Mouse (Mus musculus) spleen, adult 2 months (tissue): Measurements from ENCODE around the gene LTO1. TPM values are rescaled to one million over a fixed set of nuclear protein-coding genes. Genes with fewer than 3 reads are reported as not detected.
A peak's percentile ranks its signal among the peaks of the same experiment; 100 is the strongest.

Experiments used
- DNase-seq, 2 experiments: peaks; one replicate each; pipeline versions ENCODE4 v3.0.0 to v3.0.0-alpha.2; 2012 to 2021; ENCODE audit warnings: low spot score in 2 of 2, low read depth in 1 of 2
- H3K27ac ChIP-seq: fragments of 200-500 bp; 2 replicates; pipeline ENCODE4 v1.5.1; 2012; ENCODE audit warnings: low read length, inconsistent platforms; ENCODE audit not compliant: insufficient read depth
- H3K27me3 ChIP-seq: fragments of 200-500 bp; 2 replicates; pipeline ENCODE4 v1.6.1; 2012; ENCODE audit warnings: mild to moderate bottlenecking, moderate library complexity, low read length, inconsistent platforms; ENCODE audit not compliant: control insufficient read depth, insufficient read depth
- H3K36me3 ChIP-seq: fragments of 200-500 bp; 2 replicates; pipeline ENCODE4 v1.6.1; 2012; ENCODE audit warnings: mild to moderate bottlenecking, low read length, inconsistent platforms; ENCODE audit not compliant: control insufficient read depth, insufficient read depth
- H3K4me1 ChIP-seq: fragments of 200-500 bp; 2 replicates; pipeline ENCODE4 v1.6.1; 2011; ENCODE audit warnings: inconsistent platforms; ENCODE audit not compliant: control insufficient read depth, insufficient read depth, insufficient read length
- H3K4me3 ChIP-seq: fragments of 200-500 bp; 2 replicates; pipeline ENCODE4 v1.5.1; 2011; ENCODE audit warnings: mild to moderate bottlenecking, inconsistent platforms; ENCODE audit not compliant: insufficient read depth, insufficient read length; ENCODE audit errors: extremely low read depth
- CTCF ChIP-seq: fragments of 200-500 bp; IDR thresholded peaks from 2 replicates; pipeline ENCODE4 v1.5.1; 2011; ENCODE audit warnings: mild to moderate bottlenecking, inconsistent platforms; ENCODE audit not compliant: insufficient read depth, insufficient read length, insufficient replicate concordance; ENCODE audit errors: extremely low read depth
- POLR2A ChIP-seq: fragments of 200-500 bp; IDR thresholded peaks from 2 replicates; pipeline ENCODE4 v1.6.1; 2011; ENCODE audit warnings: low read depth, low read length, inconsistent platforms
- WGBS: fragments of 180-500 bp; shearing (Covaris S2); methylation state at CpG from one replicate; pipeline ENCODE4 v1.1.7; 2018; 5-methylcytosine and 5-hydroxymethylcytosine counted together
- polyA plus RNA-seq: library from polyadenylated mRNA; depleted of rRNA; stranded (reverse); fragments of >200 nt; gene quantifications from 2 replicates; pipeline ENCODE4 v1.2.3, GENCODE M21; 2012

The LTO1 gene
- polyA plus RNA-seq, 1 experiment = 8.4 TPM

- Histone ChIP-seq H3K27me3 (peaks cover 17% of the 10 kb centered on the region), H3K4me3 (peak overlapping the region; percentile 67), H3K36me3 (no peaks in the 10 kb centered on the region), H3K27ac (no peak overlapping the region), H3K4me1 (peaks cover 16% of the 10 kb centered on the region)
- TF ChIP-seq CTCF (no peak), POLR2A (no peak)
- DNase-seq = no peak
- WGBS = 2% methylated on average over 32 of the region's 32 CpGs
Observed at GRCm38 (mm10) chr7:144938661-144939343, 23.9 kb downstream of the LTO1 start.

DNA sequence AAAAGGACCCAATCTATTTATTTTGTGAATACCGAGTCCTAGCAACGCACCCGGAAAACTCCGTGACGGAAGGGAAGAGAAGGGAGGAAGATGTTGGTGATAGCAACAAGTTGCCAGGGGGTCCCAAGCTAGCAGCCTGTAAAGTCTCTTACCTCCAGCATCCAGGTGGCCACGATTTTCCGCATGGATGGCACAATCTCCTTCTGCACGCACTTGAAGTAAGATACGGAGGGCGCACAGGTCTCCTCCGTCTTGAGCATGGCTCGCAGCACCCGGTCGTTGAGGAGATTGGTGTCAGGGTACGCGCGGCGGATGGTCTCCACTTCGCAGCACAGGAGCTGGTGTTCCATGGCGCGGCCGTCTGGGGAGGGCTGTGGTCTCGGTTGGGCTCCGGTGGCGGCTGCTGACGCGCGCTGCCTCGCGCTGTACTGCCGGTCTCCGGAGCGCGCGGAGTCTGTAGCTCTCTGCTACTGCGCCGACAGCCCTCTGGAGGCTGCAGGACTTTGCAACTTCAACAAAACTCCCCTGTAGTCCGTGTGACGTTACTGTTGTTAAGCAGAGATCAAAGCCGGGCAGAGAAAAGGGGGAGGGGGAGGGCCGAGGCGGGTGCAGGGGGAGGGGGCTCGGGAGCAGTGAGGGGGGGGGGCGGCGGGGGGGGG is 24.6 kb downstream of the LTO1 start, which contains the start of gene Ccnd1:
Ccnd1 (minus strand) TSS at position 582 of the 659 bp plus-strand sequence.
- no peak for TF ChIP-seq POLR2A
- TF ChIP-seq CTCF = no peak
- H3K27ac ChIP-seq = peak within 1 kb of the TSS; percentile 62; the same call in 1 of the 2 replicates
- DNase-seq = no peak
- WGBS = under 1% methylated on average over 39 of the region's 45 CpGs
- peaks cover 16% of the 10 kb centered on the region for H3K4me1 ChIP-seq
- peaks cover 17% of the 10 kb centered on the region for H3K27me3 ChIP-seq
- H3K36me3 ChIP-seq = no peaks in the 10 kb centered on the region
- H3K4me3 ChIP-seq = peak within 1 kb of the TSS; percentile 67

DNA sequence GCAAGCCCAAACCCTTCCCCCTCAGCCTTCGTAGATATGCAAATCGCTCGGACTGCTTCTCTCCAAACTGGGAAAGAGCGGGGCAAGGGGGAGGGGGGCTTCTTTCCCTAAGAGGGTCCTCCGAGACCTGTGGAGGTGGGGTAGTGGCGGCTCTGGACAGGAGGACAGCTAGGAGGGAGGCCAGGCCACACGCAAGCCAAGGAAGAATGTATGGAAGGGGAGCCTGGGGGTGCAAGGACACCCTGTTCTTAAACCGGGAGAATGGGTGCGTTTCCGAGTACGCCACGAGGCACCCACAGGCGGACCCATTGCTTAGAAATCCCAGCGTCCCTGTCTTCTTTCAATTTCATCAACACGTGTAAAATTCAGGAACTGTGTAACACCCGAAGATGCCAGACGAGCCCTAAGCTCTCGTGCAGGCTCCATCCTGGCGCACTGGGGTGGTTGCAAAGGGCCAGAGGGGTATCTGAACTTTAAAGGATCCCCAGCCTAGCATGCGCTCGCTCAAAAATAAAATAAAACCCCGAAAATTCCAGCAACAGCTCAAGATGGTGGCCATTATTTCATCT is 25.2 kb downstream of the LTO1 start:
- H3K4me3 ChIP-seq = peak overlapping the region; percentile 38; the same call in 1 of the 2 replicates
- 1% methylated on average over 22 of the region's 22 CpGs for WGBS
- TF ChIP-seq CTCF (no peak), POLR2A (no peak)
- peak overlapping the region; percentile 62; the same call in 1 of the 2 replicates for H3K27ac ChIP-seq
- no peak for DNase-seq
- H3K36me3 ChIP-seq = no peaks in the 10 kb centered on the region
- peaks cover 17% of the 10 kb centered on the region for H3K27me3 ChIP-seq
- H3K4me1 ChIP-seq = peaks cover 16% of the 10 kb centered on the region

- WGBS = 4% methylated on average over 11 of the region's 11 CpGs
Observed at GRCm38 (mm10) chr7:144940585-144940984, 25.7 kb downstream of the LTO1 start.

DNA sequence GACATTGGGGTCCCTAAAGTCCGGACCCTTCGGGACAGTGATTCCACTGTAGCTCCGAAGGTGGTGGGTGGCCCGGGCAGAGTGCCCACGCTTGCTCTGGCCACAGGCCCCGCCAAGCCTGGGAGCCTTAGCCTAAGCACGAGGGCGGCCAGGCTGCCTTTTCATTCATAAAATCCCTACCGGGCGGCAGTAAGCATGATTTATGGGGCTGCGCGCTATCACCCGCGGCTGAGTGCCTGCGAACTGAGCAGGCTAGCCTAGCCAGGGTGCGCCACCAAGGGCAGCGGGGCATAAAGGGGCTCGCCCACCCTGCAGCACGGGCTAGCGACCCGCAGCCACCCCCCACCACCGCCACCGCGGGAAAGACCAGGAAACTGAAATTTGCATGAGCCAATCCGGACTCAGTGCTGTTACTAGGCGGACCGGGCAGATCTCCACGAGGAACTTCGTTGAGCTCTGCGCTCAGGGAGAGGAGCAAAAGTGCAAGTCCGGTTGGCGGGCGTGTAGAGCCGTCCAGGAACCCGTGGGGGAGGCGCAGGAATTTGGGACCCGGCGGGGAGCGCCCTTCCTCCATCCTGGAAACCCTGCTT is 26.4 kb downstream of the LTO1 start:
- Histone ChIP-seq H3K27ac (peak overlapping the region; percentile 61), H3K36me3 (no peaks in the 10 kb centered on the region), H3K27me3 (peaks cover 17% of the 10 kb centered on the region)

More at GRCm38 (mm10) chr7:144940585-144940984, 25.7 kb downstream of the LTO1 start:
- Histone ChIP-seq H3K4me3 (no peak overlapping the region), H3K27me3 (peaks cover 17% of the 10 kb centered on the region), H3K36me3 (no peaks in the 10 kb centered on the region), H3K4me1 (peaks cover 16% of the 10 kb centered on the region), H3K27ac (no peak overlapping the region)
- no peak for DNase-seq
- TF ChIP-seq CTCF (no peak), POLR2A (no peak)

DNA sequence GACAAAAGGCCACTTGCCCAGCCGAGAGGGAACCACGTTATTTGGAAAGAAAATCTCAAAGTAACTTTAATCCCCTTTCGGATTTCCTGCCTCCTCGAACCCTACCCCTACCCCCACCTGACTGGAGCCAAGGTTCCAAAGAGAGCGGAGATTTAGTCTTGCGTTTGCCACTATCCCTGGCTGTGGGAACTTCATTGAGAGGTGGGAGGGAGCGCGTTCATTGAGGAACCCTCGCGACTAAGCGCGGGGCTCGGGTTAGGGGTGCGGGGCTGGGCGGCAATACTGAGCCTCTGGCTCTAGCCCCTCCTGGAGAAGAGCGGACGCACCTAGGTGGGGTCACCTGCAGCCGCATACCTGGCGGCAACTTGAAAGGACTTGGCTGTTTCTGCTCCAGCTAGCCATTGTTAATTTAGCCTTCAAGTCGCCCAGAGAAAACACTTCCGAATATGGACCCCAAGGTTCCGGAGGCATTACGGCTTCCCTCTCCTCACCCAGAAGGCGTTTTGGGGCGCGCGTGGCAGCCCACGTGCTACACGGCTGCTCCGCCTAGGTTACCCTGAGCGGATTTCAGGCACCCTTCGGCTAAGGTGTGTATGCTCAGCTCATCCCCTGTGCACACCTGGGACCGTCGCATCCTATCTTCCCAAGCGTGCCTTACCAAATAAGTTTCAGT is 27.3 kb downstream of the LTO1 start:
- H3K36me3 ChIP-seq = no peaks in the 10 kb centered on the region
- 1% methylated on average over 35 of the region's 35 CpGs for WGBS
- peak overlapping the region; percentile 27; the same call in 1 of the 2 replicates for H3K4me3 ChIP-seq
- H3K4me1 ChIP-seq = peaks cover 16% of the 10 kb centered on the region
- H3K27ac ChIP-seq = 0 out of 2 replicates have a peak overlapping the region, but pooled peaks have one; percentile 6
- TF ChIP-seq POLR2A (no peak), CTCF (no peak)
- DNase-seq = no peak
- H3K27me3 ChIP-seq = peaks cover 17% of the 10 kb centered on the region

More for the DNA sequence above, 26.4 kb downstream of the LTO1 start:
- DNase-seq = peak in 1 of 2 experiments; percentile 40
- peak overlapping the region; percentile 61; the same call in 1 of the 2 replicates for H3K4me3 ChIP-seq
- under 1% methylated on average over 39 of the region's 39 CpGs for WGBS
- TF ChIP-seq POLR2A (no peak), CTCF (no peak)
- peaks cover 16% of the 10 kb centered on the region for H3K4me1 ChIP-seq
